Mouse (Mus musculus): ENCODE data around the gene Nfib. TPM values are rescaled to one million over a fixed set of nuclear protein-coding genes. Genes with fewer than 3 reads are reported as not detected.

Nfib gene
- total and polyA plus RNA-seq, 3 experiments, result 32.1 to 121 (median 118) TPM

DNA sequence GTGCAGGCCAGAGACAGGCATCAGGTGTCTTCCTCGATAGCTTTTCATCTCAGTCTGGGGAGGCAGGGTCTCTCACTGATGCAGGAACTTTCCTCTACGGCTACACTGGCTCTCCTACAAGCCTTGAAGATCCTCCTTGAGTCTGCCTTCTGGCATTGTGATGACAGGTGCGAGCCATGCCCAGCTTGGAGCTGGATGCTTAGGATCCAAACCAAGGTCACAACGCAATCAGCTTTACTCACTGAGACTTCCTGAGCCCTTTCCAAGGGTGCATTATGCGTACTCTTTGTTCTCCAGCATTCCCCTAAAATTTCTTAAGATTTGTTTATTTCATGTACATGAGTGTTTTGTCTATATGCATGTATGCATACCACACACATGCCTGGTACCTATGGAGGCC, 299.8 kb downstream of the Nfib start:
- TF ChIP-seq POLR2A (IDR thresholded peaks at IDR 0.05; ENCODE audit: insufficient read depth, low read depth, low read length) (no peak), EP300 (IDR thresholded peaks at IDR 0.05; ENCODE audit: insufficient read depth, low read depth, low read length) (no peak), CTCF (IDR thresholded peaks at IDR 0.05) (no peak)
- Histone ChIP-seq H3K27me3 (ENCODE audit: control insufficient read depth, insufficient read depth, low read length) (no peaks in the 10 kb centered on the region), H3K36me3 (ENCODE audit: control insufficient read depth, insufficient read depth, low read length) (peaks cover 21% of the 10 kb centered on the region), H3K9ac (ENCODE audit: low read depth, low read length) (no peak overlapping the region), H3K27ac (no peak overlapping the region), H3K4me3 (no peak overlapping the region), H3K4me1 (ENCODE audit: control insufficient read depth, insufficient read depth, low read length) (peaks cover 22% of the 10 kb centered on the region), H3K79me2 (replicated peaks; ENCODE audit: control insufficient read depth, insufficient read depth, low read length) (peaks cover 4% of the 10 kb centered on the region)
- 71% methylated on average over 5 of the region's 5 CpGs for WGBS
- no peak for DNase-seq
- intact Hi-C loops (cut with DNase I), result loop anchor here (10.0 kb wide), 1 partner anchor 841 kb away; no protein-coding TSS in a partner anchor

DNA sequence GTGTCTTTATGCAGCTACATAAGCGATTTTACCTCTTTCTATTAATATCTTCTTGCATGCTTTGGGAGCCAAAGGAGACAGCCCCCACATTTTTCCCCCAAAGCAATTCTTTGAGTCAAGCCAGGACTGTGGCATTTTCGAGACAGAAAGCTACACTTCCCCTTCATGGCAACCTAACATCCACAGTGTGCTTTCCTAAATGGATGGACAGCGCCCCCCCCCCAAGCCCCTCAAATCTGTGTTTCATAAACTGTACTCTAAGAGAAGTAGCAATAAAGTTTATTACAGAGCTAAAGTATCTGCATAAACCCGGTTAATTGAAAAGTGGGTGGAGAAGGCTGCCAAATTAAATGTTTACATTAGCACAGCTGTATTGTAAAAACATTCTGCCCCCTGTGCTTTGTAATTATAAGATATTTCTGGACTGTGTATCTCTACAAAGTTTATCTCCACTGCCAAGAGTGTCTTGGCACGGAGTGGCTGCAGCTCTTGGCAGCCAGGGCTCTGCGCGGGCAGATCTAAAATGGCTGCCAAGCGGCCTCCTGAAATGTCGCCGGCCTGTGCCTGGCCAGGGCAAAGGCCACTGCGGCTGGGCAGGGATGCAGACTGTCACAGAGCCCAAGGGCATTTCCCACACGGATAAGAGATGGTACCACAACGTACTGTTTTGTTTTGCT, 301.4 kb downstream of the Nfib start:
- H3K4me3 ChIP-seq, result no peak overlapping the region
- DNase-seq, result peak; percentile 73 to 86
- intact Hi-C loops (cut with DNase I), result loop anchor here (5.0 to 10.0 kb wide), 2 partner anchors 43 to 839 kb away; no protein-coding TSS in a partner anchor
- no peaks in the 10 kb centered on the region for H3K27me3 ChIP-seq (ENCODE audit: control insufficient read depth, insufficient read depth, low read length)
- 0 out of 2 replicates have a peak overlapping the region, but pooled peaks have one; percentile 13 for H3K9ac ChIP-seq (ENCODE audit: low read depth, low read length)
- H3K36me3 ChIP-seq (ENCODE audit: control insufficient read depth, insufficient read depth, low read length), result peaks cover 17% of the 10 kb centered on the region
- peaks cover 30% of the 10 kb centered on the region for H3K4me1 ChIP-seq (ENCODE audit: control insufficient read depth, insufficient read depth, low read length)
- TF ChIP-seq EP300 (IDR thresholded peaks at IDR 0.05; ENCODE audit: insufficient read depth, low read depth, low read length) (no peak), CTCF (IDR thresholded peaks at IDR 0.05) (0 out of 2 replicates have a peak, but pooled peaks have one; percentile 4)
- H3K27ac ChIP-seq, result peak overlapping the region; percentile 71
- 12% methylated on average over 13 of the region's 13 CpGs for WGBS
- peaks cover 2% of the 10 kb centered on the region for H3K79me2 ChIP-seq (replicated peaks; ENCODE audit: control insufficient read depth, insufficient read depth, low read length)

- peaks cover 38% of the 10 kb centered on the region for H3K4me1 ChIP-seq (ENCODE audit: control insufficient read depth, insufficient read depth, low read length)
- intact Hi-C loops (cut with DNase I), result loop anchor here (5.0 to 10.0 kb wide), 2 partner anchors 45 to 838 kb away; no protein-coding TSS in a partner anchor
- peaks cover 22% of the 10 kb centered on the region for H3K36me3 ChIP-seq (ENCODE audit: control insufficient read depth, insufficient read depth, low read length)
- WGBS, result 91% methylated on average over 9 of the region's 9 CpGs
- no peak overlapping the region for H3K27ac ChIP-seq
- no peak overlapping the region for H3K9ac ChIP-seq (ENCODE audit: low read depth, low read length)
- H3K79me2 ChIP-seq (replicated peaks; ENCODE audit: control insufficient read depth, insufficient read depth, low read length), result peaks cover 2% of the 10 kb centered on the region
- no peaks in the 10 kb centered on the region for H3K27me3 ChIP-seq (ENCODE audit: control insufficient read depth, insufficient read depth, low read length)
- TF ChIP-seq POLR2A (IDR thresholded peaks at IDR 0.05; ENCODE audit: insufficient read depth, low read depth, low read length) (no peak), CTCF (IDR thresholded peaks at IDR 0.05) (no peak), EP300 (IDR thresholded peaks at IDR 0.05; ENCODE audit: insufficient read depth, low read depth, low read length) (no peak)
- H3K4me3 ChIP-seq, result no peak overlapping the region
- DNase-seq, result no peak
These were observed 302.9 kb downstream of the Nfib start for GRCm38 (mm10) chr4:82402666-82403065.

DNA sequence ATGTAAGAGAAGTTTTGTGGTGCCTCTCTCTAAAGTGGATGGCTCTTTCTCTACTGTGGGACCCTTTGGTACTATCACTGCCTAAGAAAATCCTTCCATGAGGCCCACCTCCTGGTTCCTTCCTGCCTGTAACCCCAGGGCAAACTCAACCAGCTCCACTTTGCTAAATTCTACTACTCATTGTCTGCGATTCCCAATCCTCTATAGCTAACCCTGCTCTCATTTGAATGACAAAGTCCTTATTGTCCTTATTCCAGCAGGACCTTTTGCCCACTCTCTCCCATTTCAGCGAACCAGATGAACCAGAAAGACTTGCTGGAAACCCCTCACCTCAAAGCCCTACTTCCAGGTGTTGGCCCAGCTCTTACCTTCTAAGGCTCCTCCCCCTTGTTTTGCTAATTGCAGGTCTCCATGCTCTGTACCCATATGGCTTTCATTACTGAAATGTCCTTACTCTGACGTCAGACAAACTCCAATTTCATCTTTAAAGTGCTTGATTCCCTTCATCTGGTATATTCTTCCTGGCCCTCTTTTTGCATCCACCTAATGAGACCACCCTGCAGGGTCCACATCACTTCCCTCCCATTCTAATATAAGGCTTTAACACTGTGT, 304.0 kb downstream of the Nfib start:
- Histone ChIP-seq H3K4me1 (ENCODE audit: control insufficient read depth, insufficient read depth, low read length) (peaks cover 37% of the 10 kb centered on the region), H3K36me3 (ENCODE audit: control insufficient read depth, insufficient read depth, low read length) (peaks cover 29% of the 10 kb centered on the region), H3K79me2 (replicated peaks; ENCODE audit: control insufficient read depth, insufficient read depth, low read length) (peaks cover 4% of the 10 kb centered on the region), H3K9ac (ENCODE audit: low read depth, low read length) (no peak overlapping the region), H3K4me3 (no peak overlapping the region), H3K27me3 (ENCODE audit: control insufficient read depth, insufficient read depth, low read length) (no peaks in the 10 kb centered on the region), H3K27ac (peak overlapping the region; percentile 48)
- intact Hi-C loops (cut with DNase I), result loop anchor here (2.0 to 10.0 kb wide), 4 partner anchors 33 to 837 kb away; no protein-coding TSS in a partner anchor
- no peak for TF ChIP-seq CTCF (IDR thresholded peaks at IDR 0.05)
- TF ChIP-seq POLR2A (IDR thresholded peaks at IDR 0.05; ENCODE audit: insufficient read depth, low read depth, low read length), result no peak
- no peak for TF ChIP-seq EP300 (IDR thresholded peaks at IDR 0.05; ENCODE audit: insufficient read depth, low read depth, low read length)
- no peak for DNase-seq
- WGBS, result 67% methylated on average over 3 of the region's 3 CpGs

DNA sequence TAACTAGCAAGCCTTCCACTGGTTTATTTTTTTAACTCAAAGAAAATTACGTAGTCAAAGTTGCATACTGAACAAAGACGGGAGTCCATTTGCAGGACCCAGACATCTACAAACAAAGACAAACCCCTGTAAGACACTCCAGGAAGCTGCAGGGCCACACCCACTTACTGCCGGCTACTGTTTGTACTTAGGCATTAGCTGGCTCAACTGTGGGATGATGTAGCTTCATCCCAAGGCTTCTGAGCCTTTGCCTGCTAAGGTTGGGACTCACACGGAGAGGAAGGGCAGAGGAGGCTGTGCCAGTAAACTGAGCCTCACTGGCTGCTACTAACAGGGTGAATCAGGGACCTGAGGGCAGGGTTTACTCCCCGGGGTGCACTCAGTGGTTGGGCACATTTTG, 305.0 kb downstream of the Nfib start:
- Histone ChIP-seq H3K79me2 (replicated peaks; ENCODE audit: control insufficient read depth, insufficient read depth, low read length) (peaks cover 4% of the 10 kb centered on the region), H3K4me1 (ENCODE audit: control insufficient read depth, insufficient read depth, low read length) (peaks cover 38% of the 10 kb centered on the region)
- intact Hi-C loops (cut with DNase I), result loop anchor here (2.0 to 10.0 kb wide), 4 partner anchors 34 to 836 kb away; no protein-coding TSS in a partner anchor

More for the DNA sequence above, 305.0 kb downstream of the Nfib start:
- DNase-seq, result peak in 1 of 2 experiments; percentile 56
- 18% methylated on average over 5 of the region's 5 CpGs for WGBS
- no peaks in the 10 kb centered on the region for H3K27me3 ChIP-seq (ENCODE audit: control insufficient read depth, insufficient read depth, low read length)
- no peak overlapping the region for H3K9ac ChIP-seq (ENCODE audit: low read depth, low read length)
- peak; percentile 43; the same call in 1 of the 2 replicates for TF ChIP-seq POLR2A (IDR thresholded peaks at IDR 0.05; ENCODE audit: insufficient read depth, low read depth, low read length)
- no peak for TF ChIP-seq EP300 (IDR thresholded peaks at IDR 0.05; ENCODE audit: insufficient read depth, low read depth, low read length)
- no peak overlapping the region for H3K4me3 ChIP-seq
- peak overlapping the region; percentile 48 for H3K27ac ChIP-seq
- H3K36me3 ChIP-seq (ENCODE audit: control insufficient read depth, insufficient read depth, low read length), result peaks cover 34% of the 10 kb centered on the region

Data from heart, adult 2 months (tissue).